Mouse (Mus musculus) ES-Bruce4 (cell line): ENCODE measurements at regions not wholly inside any gene's neighbourhood (a gene's known extent, or its start where the extent isn't known, plus 50 kb on each side); places are given as distances from the start of the nearest gene placed in this dataset.

Experiments
- H3K27ac ChIP-seq: 2 replicates; pipeline ENCODE4 v1.5.1; 2012; ENCODE audit warnings: low read length, inconsistent platforms; ENCODE audit not compliant: insufficient read depth
- H3K27me3 ChIP-seq: 2 replicates; pipeline ENCODE4 v1.6.1; 2012; ENCODE audit warnings: mild to moderate bottlenecking, low read length, inconsistent platforms; ENCODE audit not compliant: control insufficient read depth, poor library complexity, insufficient read depth, severe bottlenecking
- H3K36me3 ChIP-seq: 2 replicates; pipeline ENCODE4 v1.6.1; 2012; ENCODE audit warnings: inconsistent platforms, mild to moderate bottlenecking, low read length, moderate library complexity; ENCODE audit not compliant: control insufficient read depth, poor library complexity, insufficient read depth, severe bottlenecking
- H3K4me1 ChIP-seq: one replicate; pipeline ENCODE4 v1.8.1; 2011; ENCODE audit warnings: low read length; ENCODE audit not compliant: control insufficient read depth, insufficient read depth
- H3K4me3 ChIP-seq: 2 replicates; pipeline ENCODE4 v1.5.1; 2011; ENCODE audit warnings: low read depth, mild to moderate bottlenecking, low read length
- H3K9ac ChIP-seq: 2 replicates; pipeline ENCODE4 v1.6.1; 2012; ENCODE audit warnings: low read depth, mild to moderate bottlenecking, inconsistent platforms; ENCODE audit not compliant: poor library complexity, severe bottlenecking
- H3K9me3 ChIP-seq: replicated peaks from 2 replicates; pipeline ENCODE4 v1.6.1; 2012; ENCODE audit warnings: mild to moderate bottlenecking, low read length, inconsistent platforms; ENCODE audit not compliant: control insufficient read depth, poor library complexity, insufficient read depth, severe bottlenecking
- CTCF ChIP-seq: IDR thresholded peaks from one replicate; pipeline ENCODE4 v1.8.1; 2011; ENCODE audit warnings: low read depth, low read length
- EP300 ChIP-seq: IDR thresholded peaks from 2 replicates; pipeline ENCODE4 v1.6.1; 2011; ENCODE audit warnings: low read depth, low read length; ENCODE audit not compliant: insufficient read depth
- POLR2A ChIP-seq: IDR thresholded peaks from one replicate; pipeline ENCODE4 v1.8.1; 2011; ENCODE audit warnings: low read length; ENCODE audit not compliant: insufficient read depth

DNA sequence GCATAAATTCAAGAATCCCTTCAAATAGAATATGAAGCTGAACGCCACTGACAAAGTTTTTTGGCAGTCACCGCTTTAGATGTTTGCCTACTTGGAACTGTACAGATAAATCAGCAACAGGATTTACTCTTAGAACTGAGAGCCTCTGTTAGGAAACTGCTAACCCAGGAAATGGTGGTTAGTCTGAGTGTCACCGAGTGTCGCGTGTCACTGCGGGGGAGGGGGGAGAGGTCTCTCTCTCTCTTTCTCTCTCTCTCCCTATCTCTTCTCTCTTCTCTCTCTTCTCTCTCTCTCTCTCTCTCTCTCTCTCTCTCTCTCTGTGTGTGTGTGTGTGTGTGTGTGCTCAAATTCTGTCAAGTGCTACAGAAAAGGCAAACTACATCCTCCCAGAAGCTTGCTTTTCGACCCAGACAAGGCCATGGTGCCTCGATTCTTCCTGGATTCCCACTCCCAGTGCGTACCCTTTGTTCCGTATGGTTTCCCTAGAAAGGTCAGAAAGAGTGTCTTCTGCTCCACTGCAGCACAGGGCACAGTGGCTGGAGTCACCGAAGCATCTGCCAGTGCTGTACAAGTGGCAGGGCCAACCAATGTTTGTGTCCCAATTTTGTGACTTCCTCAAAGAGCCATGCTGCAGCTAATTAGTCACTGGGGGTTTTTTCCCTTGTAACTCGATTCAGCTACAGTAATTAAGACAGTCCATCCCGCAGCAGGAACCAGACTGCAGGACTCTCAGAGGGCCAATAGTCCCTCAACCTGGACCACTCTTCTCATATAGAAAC, 87.0 kb downstream of the Cog6 start:
- H3K4me1 ChIP-seq, result no peaks in the 10 kb centered on the region

DNA sequence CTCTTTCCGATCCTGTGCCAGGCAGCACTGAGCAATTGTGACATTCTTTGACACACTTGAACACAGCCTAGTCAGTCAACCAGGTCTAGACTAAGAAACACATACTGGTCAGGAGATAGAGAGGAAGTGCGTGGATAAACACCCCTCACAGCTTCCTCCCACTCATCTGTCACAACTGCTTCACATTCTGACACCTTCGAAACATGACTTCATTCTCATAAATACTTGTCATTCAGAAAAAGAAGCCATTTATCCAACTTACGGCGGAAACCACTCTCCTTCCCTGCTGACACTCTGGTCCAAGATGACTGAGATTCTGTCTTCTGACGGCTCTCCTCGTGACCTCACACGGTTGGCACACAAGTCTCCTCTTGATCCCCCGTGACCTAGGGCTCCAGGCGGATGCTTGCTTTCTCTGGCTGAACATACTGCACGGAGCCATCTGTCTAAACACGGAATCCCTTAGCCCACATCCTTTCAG, 89.6 kb downstream of the Cog6 start:
- Histone ChIP-seq H3K27me3 (no peaks in the 10 kb centered on the region), H3K27ac (no peak overlapping the region), H3K4me1 (no peaks in the 10 kb centered on the region), H3K4me3 (no peak overlapping the region), H3K9ac (no peak overlapping the region), H3K9me3 (no peaks in the 10 kb centered on the region), H3K36me3 (no peaks in the 10 kb centered on the region)
- TF ChIP-seq POLR2A (no peak), CTCF (no peak), EP300 (no peak)

More for the DNA sequence above, 87.0 kb downstream of the Cog6 start:
- TF ChIP-seq EP300 (no peak), POLR2A (no peak), CTCF (no peak)
- no peak overlapping the region for H3K27ac ChIP-seq
- H3K36me3 ChIP-seq, result no peaks in the 10 kb centered on the region
- H3K9me3 ChIP-seq, result no peaks in the 10 kb centered on the region
- H3K4me3 ChIP-seq, result no peak overlapping the region
- H3K9ac ChIP-seq, result no peak overlapping the region
- no peaks in the 10 kb centered on the region for H3K27me3 ChIP-seq

- Histone ChIP-seq H3K9ac (no peak overlapping the region), H3K36me3 (no peaks in the 10 kb centered on the region), H3K27ac (no peak overlapping the region), H3K9me3 (no peaks in the 10 kb centered on the region), H3K4me3 (no peak overlapping the region), H3K4me1 (no peaks in the 10 kb centered on the region), H3K27me3 (no peaks in the 10 kb centered on the region)
- TF ChIP-seq EP300, result no peak
- TF ChIP-seq CTCF, result no peak
- no peak for TF ChIP-seq POLR2A
These were observed 90.5 kb downstream of the Cog6 start for GRCm38 (mm10) chr3:52926549-52926948.

- Histone ChIP-seq H3K9ac (no peak overlapping the region), H3K4me1 (no peaks in the 10 kb centered on the region), H3K9me3 (no peaks in the 10 kb centered on the region), H3K36me3 (no peaks in the 10 kb centered on the region), H3K27ac (no peak overlapping the region), H3K4me3 (no peak overlapping the region), H3K27me3 (no peaks in the 10 kb centered on the region)
- peak; percentile 68 for TF ChIP-seq CTCF
- TF ChIP-seq POLR2A, result no peak
These were observed 91.8 kb downstream of the Cog6 start for GRCm38 (mm10) chr3:52925223-52925622.

GRCm38 (mm10) chr3:52924631-52925030, 92.4 kb downstream of the Cog6 start:
- Histone ChIP-seq H3K27me3 (no peaks in the 10 kb centered on the region), H3K4me3 (no peak overlapping the region), H3K9me3 (no peaks in the 10 kb centered on the region), H3K4me1 (no peaks in the 10 kb centered on the region), H3K36me3 (no peaks in the 10 kb centered on the region), H3K9ac (no peak overlapping the region), H3K27ac (no peak overlapping the region)
- no peak for TF ChIP-seq CTCF
- no peak for TF ChIP-seq POLR2A
- TF ChIP-seq EP300, result no peak

GRCm38 (mm10) chr3:52923824-52924559, 93.0 kb downstream of the Cog6 start:
- Histone ChIP-seq H3K9ac (no peak overlapping the region), H3K4me3 (no peak overlapping the region), H3K4me1 (no peaks in the 10 kb centered on the region), H3K27me3 (no peaks in the 10 kb centered on the region), H3K36me3 (no peaks in the 10 kb centered on the region), H3K27ac (no peak overlapping the region), H3K9me3 (0 out of 2 replicates have a peak, but pooled peaks cover under 1% of the 10 kb centered on the region)
- no peak for TF ChIP-seq CTCF
- no peak for TF ChIP-seq POLR2A
- TF ChIP-seq EP300, result no peak
